Mouse (Mus musculus) kidney, postnatal 25 days (tissue): ENCODE data around the gene Olfr1383.
"Not testable (repeated sequence)": the region's sequence is repeated elsewhere in the genome, so short reads cannot be mapped to it uniquely, and the experiment has no call there.

Experiments
- DNase-seq, 2 experiments: peaks; one replicate each; pipeline ENCODE4 v3.0.0; 2021; ENCODE audit warnings: mixed read lengths in 2 of 2

Olfr1383 gene

GRCm38 (mm10) chr11:49519348-49519747 is at the start of gene Olfr1383:
Olfr1383 (plus strand) TSS chr11:49519648.
- DNase-seq: no peak

GRCm38 (mm10) chr11:49485973-49486372 is 33.5 kb upstream of the Olfr1383 start:
- no peak for DNase-seq

- not testable (repeated sequence) for DNase-seq
Observed at GRCm38 (mm10) chr11:49488770-49489169, 30.7 kb upstream of the Olfr1383 start, which contains the start of gene Olfr1385. Olfr1385 (plus strand) TSS chr11:49489070.

GRCm38 (mm10) chr11:49518086-49518485 is 1.4 kb upstream of the Olfr1383 start:
- DNase-seq: no peak

GRCm38 (mm10) chr11:49527947-49528346 is 8.5 kb downstream of the Olfr1383 start, which contains the start of gene Olfr1382:
Olfr1382 (plus strand) TSS chr11:49528247.
- no peak for DNase-seq

GRCm38 (mm10) chr11:49532761-49533160 is 13.3 kb downstream of the Olfr1383 start:
- no peak for DNase-seq

GRCm38 (mm10) chr11:49536631-49537030 is 17.2 kb downstream of the Olfr1383 start:
- DNase-seq: not testable (repeated sequence)

- not testable (repeated sequence) for DNase-seq
Observed at GRCm38 (mm10) chr11:49543149-49543548, 23.7 kb downstream of the Olfr1383 start, which contains the start of gene Olfr1381. Olfr1381 (plus strand) TSS chr11:49543449.

- DNase-seq: not testable (repeated sequence)
Observed at GRCm38 (mm10) chr11:49554033-49554432, 34.6 kb downstream of the Olfr1383 start.

GRCm38 (mm10) chr11:49556578-49556977 is 37.1 kb downstream of the Olfr1383 start, which contains the start of gene Olfr1380:
Olfr1380 (plus strand) TSS chr11:49556878.
- not testable (repeated sequence) for DNase-seq

- not testable (repeated sequence) for DNase-seq
Observed at GRCm38 (mm10) chr11:49575054-49575453, 55.6 kb downstream of the Olfr1383 start.
